Mouse (Mus musculus) liver, adult 2 months (tissue): ENCODE data around the gene Glcci1. TPM values are rescaled to one million over a fixed set of nuclear protein-coding genes. Genes with fewer than 3 reads are reported as not detected.

ENCODE experiments used
- DNase-seq: peaks from one replicate; pipeline ENCODE4 v3.0.0-alpha.2; 2011; ENCODE audit warnings: low read depth, low spot score; ENCODE audit errors: extremely low read depth
- H3K27ac ChIP-seq: fragments of 200-500 bp; replicated peaks from 2 replicates; pipeline ENCODE4 v1.5.1; 2012; ENCODE audit warnings: low read depth, mild to moderate bottlenecking, control low read depth, inconsistent platforms, low read length; ENCODE audit not compliant: insufficient read depth
- H3K27me3 ChIP-seq: fragments of 200-500 bp; 2 replicates; pipeline ENCODE4 v1.6.1; 2012; ENCODE audit warnings: mild to moderate bottlenecking, moderate library complexity, low read length, inconsistent platforms; ENCODE audit not compliant: control insufficient read depth, insufficient read depth
- H3K36me3 ChIP-seq: fragments of 200-500 bp; 2 replicates; pipeline ENCODE4 v1.6.1; 2012; ENCODE audit warnings: low read length, inconsistent platforms; ENCODE audit not compliant: control insufficient read depth, insufficient read depth
- H3K4me1 ChIP-seq: fragments of 200-500 bp; 2 replicates; pipeline ENCODE4 v1.6.1; 2011; ENCODE audit warnings: low read length; ENCODE audit not compliant: control insufficient read depth, insufficient read depth
- H3K4me3 ChIP-seq: fragments of 200-500 bp; 2 replicates; pipeline ENCODE4 v1.5.1; 2011; ENCODE audit warnings: low read depth, mild to moderate bottlenecking, control low read depth, low read length, moderate library complexity; ENCODE audit not compliant: insufficient read depth
- H3K79me2 ChIP-seq: fragments of 200-500 bp; 2 replicates; pipeline ENCODE4 v1.6.1; 2012; ENCODE audit warnings: inconsistent platforms, mild to moderate bottlenecking, low read length, moderate library complexity; ENCODE audit not compliant: control insufficient read depth, insufficient read depth
- H3K9ac ChIP-seq: fragments of 200-500 bp; 2 replicates; pipeline ENCODE4 v1.6.1; 2012; ENCODE audit warnings: low read depth, mild to moderate bottlenecking, control low read depth, inconsistent platforms, low read length
- CTCF ChIP-seq: fragments of 200-500 bp; IDR thresholded peaks from 2 replicates; pipeline ENCODE4 v1.5.1; 2011; ENCODE audit warnings: low read depth, low read length, control low read depth
- POLR2A ChIP-seq: fragments of 200-500 bp; IDR thresholded peaks from 2 replicates; pipeline ENCODE4 v1.6.1; 2011; ENCODE audit warnings: low read length, control low read depth; ENCODE audit not compliant: insufficient read depth; ENCODE audit errors: extremely low read depth
- WGBS: fragments of 180-500 bp; shearing (Covaris S2); methylation state at CpG from one replicate; pipeline ENCODE4 v1.1.7; 2018; 5-methylcytosine and 5-hydroxymethylcytosine counted together
- polyA plus RNA-seq: library from polyadenylated mRNA; depleted of rRNA; stranded (reverse); fragments of >200 nt; gene quantifications from 2 replicates; pipeline ENCODE4 v1.2.3, GENCODE M21; 2012; rRNA removed
- total RNA-seq: library from RNA; depleted of rRNA; stranded (reverse); fragments of >200 nt; gene quantifications from 2 replicates; pipeline ENCODE4 v1.2.3, GENCODE M21; 2014; rRNA removed

Gene Glcci1
- 2.1 and 3.2 TPM in 2 replicates for total RNA-seq
- 1.5 and 2.6 TPM in 2 replicates for polyA plus RNA-seq

DNA sequence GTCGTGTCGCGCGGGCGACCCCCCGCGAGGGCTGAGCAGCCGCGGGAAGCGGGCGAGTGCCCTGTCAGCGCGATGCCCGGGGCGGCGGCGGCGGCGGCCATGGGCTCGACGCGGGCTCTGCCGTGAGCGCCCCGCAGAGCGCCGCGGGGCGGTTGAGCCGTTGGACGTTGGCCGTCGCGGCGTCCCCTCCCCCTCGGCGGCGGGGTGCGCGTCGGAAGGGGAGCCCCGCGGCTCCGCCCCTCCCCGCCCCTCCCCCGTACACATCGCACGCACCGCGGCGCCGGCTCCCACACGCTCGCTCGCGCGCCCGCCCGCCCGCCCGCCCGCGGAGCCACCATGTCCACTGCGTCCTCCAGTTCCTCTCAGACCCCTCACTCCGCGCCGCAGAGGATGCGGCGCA, at the start of gene Glcci1:
TSS of gene Glcci1 (plus strand) at position 50 of the 400 bp plus-strand sequence.
- WGBS = 1% methylated on average over 24 of the region's 69 CpGs
- Histone ChIP-seq H3K4me1 (peaks cover 7% of the 10 kb centered on the region; the same call in 1 of the 2 replicates), H3K27me3 (no peaks in the 10 kb centered on the region)

DNA sequence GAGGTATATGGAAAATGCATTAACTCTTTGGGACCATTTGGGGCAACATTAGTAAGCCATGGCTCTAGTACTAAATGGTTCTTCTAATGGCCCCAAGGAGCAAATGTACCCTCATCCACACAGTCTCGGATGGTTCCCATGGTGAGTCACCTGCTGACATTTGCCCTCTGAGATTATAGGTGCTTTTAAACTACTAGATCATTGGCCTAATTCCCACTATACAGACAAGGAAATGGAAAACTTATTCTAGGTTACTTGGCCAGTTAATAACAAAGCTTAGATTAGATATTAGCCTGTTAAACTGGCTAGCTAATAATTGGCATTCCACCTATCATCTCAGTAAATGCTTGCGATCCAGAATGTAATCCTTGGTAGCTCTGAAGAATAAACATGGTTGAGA, 47.0 kb upstream of the Glcci1 start:
- peaks cover 7% of the 10 kb centered on the region; the same call in 1 of the 2 replicates for H3K4me1 ChIP-seq
- peak; percentile 33 for DNase-seq
- H3K27me3 ChIP-seq = no peaks in the 10 kb centered on the region
- H3K9ac ChIP-seq = no peak overlapping the region
- H3K36me3 ChIP-seq = no peaks in the 10 kb centered on the region
- no peaks in the 10 kb centered on the region for H3K79me2 ChIP-seq
- 72% methylated on average over 2 of the region's 2 CpGs for WGBS
- no peak overlapping the region for H3K27ac ChIP-seq
- H3K4me3 ChIP-seq = no peak overlapping the region
- no peak for TF ChIP-seq POLR2A
- TF ChIP-seq CTCF = no peak

More for the DNA sequence above, at the start of gene Glcci1:
- no peaks in the 10 kb centered on the region; the same call in 1 of the 2 replicates for H3K36me3 ChIP-seq
- peak; percentile 30 for DNase-seq
- peaks cover 6% of the 10 kb centered on the region; the same call in 1 of the 2 replicates for H3K79me2 ChIP-seq
- peak within 1 kb of the TSS; percentile 95 for H3K27ac ChIP-seq
- H3K9ac ChIP-seq = peak within 1 kb of the TSS; percentile 98
- no peak for TF ChIP-seq CTCF
- no peak for TF ChIP-seq POLR2A
- H3K4me3 ChIP-seq = peak within 1 kb of the TSS; percentile 80

GRCm38 (mm10) chr6:8465388-8465787, 44.0 kb upstream of the Glcci1 start:
- Histone ChIP-seq H3K27ac (no peak overlapping the region), H3K9ac (no peak overlapping the region), H3K4me1 (peaks cover 5% of the 10 kb centered on the region), H3K27me3 (no peaks in the 10 kb centered on the region), H3K36me3 (no peaks in the 10 kb centered on the region), H3K4me3 (no peak overlapping the region), H3K79me2 (no peaks in the 10 kb centered on the region)
- 84% methylated on average over 1 of the region's 1 CpGs for WGBS
- DNase-seq = no peak
- TF ChIP-seq POLR2A = no peak
- no peak for TF ChIP-seq CTCF

GRCm38 (mm10) chr6:8465985-8466384, 43.4 kb upstream of the Glcci1 start:
- no peaks in the 10 kb centered on the region for H3K27me3 ChIP-seq
- no peak for DNase-seq
- H3K79me2 ChIP-seq = no peaks in the 10 kb centered on the region
- H3K4me3 ChIP-seq = no peak overlapping the region
- H3K36me3 ChIP-seq = no peaks in the 10 kb centered on the region
- peaks cover 6% of the 10 kb centered on the region for H3K4me1 ChIP-seq
- H3K27ac ChIP-seq = no peak overlapping the region
- H3K9ac ChIP-seq = no peak overlapping the region
- TF ChIP-seq POLR2A = no peak
- no peak for TF ChIP-seq CTCF
- WGBS = 37% methylated on average over 5 of the region's 5 CpGs

GRCm38 (mm10) chr6:8467667-8468337, 41.6 kb upstream of the Glcci1 start:
- Histone ChIP-seq H3K4me1 (peaks cover 9% of the 10 kb centered on the region), H3K79me2 (no peaks in the 10 kb centered on the region), H3K27ac (no peak overlapping the region), H3K9ac (no peak overlapping the region), H3K27me3 (no peaks in the 10 kb centered on the region), H3K4me3 (no peak overlapping the region), H3K36me3 (no peaks in the 10 kb centered on the region)
- 84% methylated on average over 10 of the region's 10 CpGs for WGBS
- DNase-seq = no peak
- no peak for TF ChIP-seq CTCF
- TF ChIP-seq POLR2A = no peak

GRCm38 (mm10) chr6:8469918-8470317, 39.5 kb upstream of the Glcci1 start:
- DNase-seq = peak; percentile 86
- no peak overlapping the region for H3K4me3 ChIP-seq
- no peak overlapping the region for H3K27ac ChIP-seq
- no peaks in the 10 kb centered on the region for H3K79me2 ChIP-seq
- WGBS = 85% methylated on average over 3 of the region's 3 CpGs
- H3K27me3 ChIP-seq = no peaks in the 10 kb centered on the region
- no peak for TF ChIP-seq CTCF
- no peak for TF ChIP-seq POLR2A
- peaks cover 10% of the 10 kb centered on the region for H3K4me1 ChIP-seq
- H3K9ac ChIP-seq = no peak overlapping the region
- no peaks in the 10 kb centered on the region for H3K36me3 ChIP-seq
